Mouse (Mus musculus): Measurements from ENCODE around the gene Nat8l.
"Not testable (repeated sequence)": the region's sequence is repeated elsewhere in the genome, so short reads cannot be mapped to it uniquely, and the experiment has no call there.

- peak; percentile 48 for TF ChIP-seq CTCF (IDR thresholded peaks at IDR 0.05; ENCODE audit: low read depth)
- TF ChIP-seq EP300 (IDR thresholded peaks at IDR 0.05; ENCODE audit: low read depth) = not testable (repeated sequence)
These were observed 48.7 kb upstream of the Nat8l start for GRCm38 (mm10) chr5:33947035-33947434.

Data from liver, postnatal 0 days (tissue).